Mouse (Mus musculus) T-helper 2 cell (primary cell): ENCODE measurements at regions not wholly inside any gene's neighbourhood (a gene's known extent, or its start where the extent isn't known, plus 50 kb on each side); places are given as distances from the start of the nearest gene placed in this dataset.
"Not testable (repeated sequence)": the region's sequence is repeated elsewhere in the genome, so short reads cannot be mapped to it uniquely, and the experiment has no call there.

Experiments used
- in situ Hi-C: fragments of 300-600 bp; cut with MboI, MseI; formaldehyde crosslinking; loops from one replicate; pipeline ENCODE4 v1.15.1; 2025; ENCODE audit warnings: high pct_unique_total_duplicates

DNA sequence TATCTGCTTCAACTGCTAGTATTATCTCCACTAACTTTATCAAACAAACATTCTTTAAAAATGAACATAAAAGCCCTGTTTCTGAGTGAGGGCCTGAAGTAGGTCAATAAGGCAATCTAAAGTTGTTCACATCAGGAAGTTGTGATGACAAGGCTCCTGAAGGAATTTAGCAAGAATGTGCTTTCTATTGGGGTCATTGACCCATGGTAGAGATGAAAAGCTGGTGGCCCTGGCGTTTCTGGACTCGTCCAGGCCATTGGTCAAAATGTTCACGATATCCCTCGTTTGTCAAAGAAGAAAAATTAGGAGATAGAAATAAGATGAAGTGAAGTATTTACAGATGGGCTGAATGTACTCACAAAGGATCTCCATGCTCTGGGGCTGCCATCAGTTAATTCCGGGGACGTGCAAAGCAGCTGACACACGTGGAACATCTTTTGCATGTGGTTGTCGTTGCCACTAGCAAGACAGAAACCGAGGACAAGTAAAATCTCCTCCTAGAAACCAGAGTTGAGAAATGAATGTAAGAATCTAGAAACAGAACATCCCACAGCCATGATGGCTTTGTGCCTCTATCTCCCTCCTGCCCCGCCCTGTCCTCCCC lies 134.1 kb downstream of the Snx18 start:
- in situ Hi-C loops, result no loop called here

DNA sequence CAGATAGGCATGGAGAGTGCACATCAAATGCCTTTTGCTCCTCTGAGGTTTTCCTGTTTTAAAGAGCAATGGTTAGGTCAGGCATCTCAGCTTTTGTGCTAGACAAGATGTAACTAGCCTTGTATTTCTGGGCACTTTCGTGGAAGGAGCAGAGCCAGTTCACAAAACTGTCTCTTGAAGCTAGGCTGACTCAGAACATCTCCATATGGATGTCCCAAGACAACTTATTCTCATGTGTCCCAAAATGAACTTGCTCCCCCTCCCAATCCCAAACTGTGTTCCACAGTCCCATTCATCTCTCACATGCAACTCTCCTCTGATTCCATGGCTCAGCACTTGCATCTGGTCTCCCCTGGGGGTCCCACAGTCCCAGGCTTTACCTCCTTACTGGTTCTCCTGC lies 135.5 kb downstream of the Snx18 start:
- in situ Hi-C loops, result no loop called here

- in situ Hi-C loops, result no loop called here
These were observed 140.4 kb downstream of the Snx18 start for GRCm38 (mm10) chr13:113477901-113478510.

GRCm38 (mm10) chr13:113470822-113471557 lies 147.4 kb downstream of the Snx18 start:
- in situ Hi-C loops, result no loop called here

GRCm38 (mm10) chr13:113464190-113465064 lies 153.9 kb downstream of the Snx18 start:
- in situ Hi-C loops, result loop anchor here (10.0 kb wide), 1 partner anchor 150 kb away; the partner anchor contains the start of gene Snx18

GRCm38 (mm10) chr13:113463420-113463819 lies 154.9 kb downstream of the Snx18 start:
- in situ Hi-C loops, result loop anchor here (10.0 kb wide), 1 partner anchor 151 kb away; the partner anchor contains the start of gene Snx18

- in situ Hi-C loops, result no loop called here
These were observed 161.7 kb downstream of the BC067074 start for GRCm38 (mm10) chr13:113454490-113455295.

DNA sequence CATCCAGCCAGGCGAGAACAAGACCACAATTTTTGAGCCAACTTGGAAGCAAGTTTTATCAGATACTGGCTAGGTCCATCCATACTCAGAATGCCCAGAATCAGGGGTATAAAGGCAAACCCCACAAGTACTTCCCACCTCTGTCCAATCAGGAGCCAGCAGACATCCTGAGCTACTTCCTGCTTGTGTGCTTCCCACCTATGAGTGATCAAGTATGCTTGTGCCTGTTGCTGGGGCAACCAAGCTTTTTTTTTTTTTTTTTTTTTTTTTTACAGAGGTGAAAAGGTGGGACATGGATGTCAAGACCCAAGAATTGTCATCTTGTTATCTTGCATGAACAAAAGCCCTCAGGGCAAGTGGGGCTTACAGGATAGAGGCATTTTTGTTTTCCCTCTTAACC lies 155.4 kb downstream of the BC067074 start:
- in situ Hi-C loops, result no loop called here

DNA sequence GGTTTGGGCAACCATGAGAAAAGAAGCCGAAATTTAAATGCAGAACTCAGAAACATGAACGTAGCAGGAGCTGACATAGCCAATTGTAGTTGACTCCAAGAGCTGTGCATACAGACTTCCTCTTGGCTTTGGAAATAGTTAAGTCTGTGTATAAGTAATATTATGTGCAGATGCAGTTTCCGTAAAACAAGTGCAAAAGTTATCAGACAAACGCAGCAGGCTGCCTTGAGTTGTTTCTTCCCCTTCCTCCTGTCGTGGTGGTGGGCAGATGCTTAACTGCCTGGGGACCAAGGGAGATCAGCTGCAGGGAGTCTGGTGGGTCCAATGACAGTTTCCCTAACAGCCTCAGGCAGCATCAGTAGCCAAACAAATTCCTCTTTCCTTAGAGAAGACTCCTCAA lies 153.3 kb downstream of the BC067074 start:
- in situ Hi-C loops, result no loop called here

DNA sequence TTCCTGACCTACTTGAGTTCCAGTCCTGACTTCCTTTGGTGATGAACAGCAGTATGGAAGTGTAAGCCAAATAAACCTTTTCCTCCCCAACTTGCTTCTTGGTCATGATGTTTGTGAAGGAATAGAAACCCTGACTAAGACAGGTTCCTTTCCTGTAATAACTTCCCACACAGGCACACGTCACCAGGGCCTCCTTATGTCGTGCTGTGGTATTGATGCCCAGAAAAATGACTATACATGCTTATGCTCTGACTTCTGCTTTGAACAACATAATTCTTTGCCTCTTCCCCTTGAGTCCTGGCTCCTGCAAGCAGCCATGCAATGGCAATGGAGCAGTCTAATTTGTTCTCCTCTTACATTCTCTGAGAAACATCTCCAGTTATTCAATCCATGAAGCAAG lies 151.5 kb downstream of the BC067074 start:
- in situ Hi-C loops, result not testable (repeated sequence)

- in situ Hi-C loops, result no loop called here
These were observed 150.1 kb downstream of the BC067074 start for GRCm38 (mm10) chr13:113443078-113443477.

GRCm38 (mm10) chr13:113442169-113442568 lies 149.2 kb downstream of the BC067074 start:
- in situ Hi-C loops, result no loop called here

GRCm38 (mm10) chr13:113440137-113440536 lies 147.2 kb downstream of the BC067074 start:
- in situ Hi-C loops, result no loop called here

DNA sequence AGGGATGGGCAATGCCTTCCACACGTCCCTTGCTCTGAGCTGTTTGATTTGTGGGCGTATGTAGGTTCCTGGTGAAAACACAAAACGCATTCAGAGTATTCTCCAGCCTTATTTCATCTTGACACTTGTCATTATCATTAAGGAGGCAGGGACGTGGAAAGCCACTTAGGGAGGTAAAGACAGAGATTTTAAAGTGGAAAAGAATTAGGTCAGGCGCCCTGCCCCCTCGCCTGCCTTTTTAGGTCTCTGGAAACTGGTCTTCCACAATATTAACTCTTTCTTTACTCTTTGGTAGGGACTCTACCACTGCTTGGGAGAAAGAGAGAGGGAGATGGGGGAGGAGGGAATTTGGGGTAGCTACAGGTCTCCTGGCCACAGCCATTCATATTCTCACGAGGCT lies 146.6 kb downstream of the BC067074 start:
- in situ Hi-C loops, result no loop called here

GRCm38 (mm10) chr13:113438872-113439271 lies 145.9 kb downstream of the BC067074 start:
- in situ Hi-C loops, result no loop called here

GRCm38 (mm10) chr13:113436288-113436687 lies 143.3 kb downstream of the BC067074 start:
- in situ Hi-C loops, result no loop called here

DNA sequence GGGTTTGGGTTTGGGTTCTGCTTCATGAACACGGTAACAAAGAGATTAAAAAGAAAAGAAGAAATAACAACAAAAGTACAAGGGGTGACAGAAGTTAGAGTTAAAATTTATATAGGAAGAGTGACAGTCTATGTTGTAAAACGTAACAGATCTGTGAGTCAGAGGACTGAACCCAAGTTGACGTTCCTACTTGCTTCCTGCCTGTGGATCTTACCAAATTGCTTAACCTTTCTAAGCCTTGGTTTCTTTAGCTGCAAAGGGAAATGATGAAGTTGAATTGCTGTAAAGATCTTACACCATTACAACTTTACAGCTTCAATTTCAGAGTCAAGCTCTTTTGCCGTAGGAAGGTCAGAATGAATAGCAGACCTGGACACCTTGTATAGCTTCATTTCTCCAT lies 142.2 kb downstream of the BC067074 start:
- in situ Hi-C loops, result no loop called here

DNA sequence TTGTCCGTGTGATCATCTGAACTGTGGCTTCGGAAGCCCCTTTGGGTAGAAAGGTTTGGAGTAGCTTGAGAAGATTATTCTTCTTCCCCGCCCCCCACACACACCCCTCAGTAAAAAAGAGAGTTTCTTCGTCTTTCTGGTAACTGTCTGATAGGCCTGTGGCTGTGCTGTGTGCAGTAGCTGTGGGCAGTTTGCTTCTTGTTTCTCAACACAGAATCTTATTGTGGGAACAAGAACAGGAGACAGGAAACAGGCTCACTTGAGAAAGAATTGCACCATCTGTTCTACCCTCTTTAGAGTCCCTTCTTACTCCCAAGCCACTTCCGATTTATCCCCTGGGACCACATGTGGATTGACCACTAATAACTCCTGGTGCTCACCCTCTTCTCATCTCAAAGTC lies 140.5 kb downstream of the BC067074 start:
- in situ Hi-C loops, result no loop called here

DNA sequence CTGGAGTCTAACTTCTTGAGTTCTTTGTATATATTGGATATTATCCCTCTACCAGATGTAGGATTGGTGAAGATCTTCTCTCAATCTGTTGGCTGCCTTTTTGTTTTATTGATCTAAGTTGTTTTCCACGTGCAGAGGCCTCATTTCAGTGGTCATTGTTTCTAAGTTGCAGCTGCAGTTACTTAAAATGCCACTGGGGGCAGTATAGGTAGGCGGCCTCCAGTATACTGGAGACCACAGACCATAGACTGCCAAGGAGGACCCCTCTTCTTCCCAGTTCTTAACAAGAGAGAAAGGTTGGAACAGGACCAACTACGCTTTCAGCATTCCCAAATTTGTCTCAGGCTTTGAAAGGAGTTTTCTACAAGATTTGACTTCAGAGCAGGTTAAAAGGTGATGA lies 136.7 kb downstream of the BC067074 start:
- in situ Hi-C loops, result no loop called here
